Mouse (Mus musculus) megakaryocyte, embryonic 14.5 days (primary cell): ENCODE measurements around the gene Lrpprc. TPM values are rescaled to one million over a fixed set of nuclear protein-coding genes. Genes with fewer than 3 reads are reported as not detected.
"Not testable (repeated sequence)": the region's sequence is repeated elsewhere in the genome, so short reads cannot be mapped to it uniquely, and the experiment has no call there.

Source experiments
- H3K27me3 ChIP-seq: replicated peaks from 2 replicates; pipeline ENCODE3; 2012; ENCODE audit warnings: inconsistent platforms
- H3K36me3 ChIP-seq: replicated peaks from 2 replicates; pipeline ENCODE3; 2012; ENCODE audit warnings: low read length, inconsistent platforms, mixed read lengths
- H3K4me1 ChIP-seq: 2 replicates; pipeline ENCODE4 v1.6.1; 2012; ENCODE audit warnings: inconsistent platforms
- H3K4me3 ChIP-seq: replicated peaks from 2 replicates; pipeline ENCODE3; 2012; ENCODE audit warnings: moderate library complexity, mild to moderate bottlenecking, inconsistent platforms
- H3K9me3 ChIP-seq: 2 replicates; pipeline ENCODE4 v1.6.1; 2012; ENCODE audit warnings: inconsistent platforms
- FLI1 ChIP-seq: IDR thresholded peaks from 2 replicates; pipeline ENCODE4 v1.6.1; 2012; ENCODE audit warnings: low read length, inconsistent platforms, mixed read lengths
- GATA1 ChIP-seq: IDR thresholded peaks from 3 replicates; pipeline ENCODE4 v1.6.1; 2012; ENCODE audit warnings: mixed read lengths, low read length, inconsistent platforms, borderline replicate concordance
- polyA plus RNA-seq: library from polyadenylated mRNA; stranded (reverse); fragments of >175 nt; gene quantifications from 2 replicates; pipeline ENCODE4 v1.2.3, GENCODE M21; 2012; ENCODE audit warnings: low replicate concordance; ENCODE audit not compliant: insufficient read depth

Gene Lrpprc
- 2.0 and 2.3 TPM in 2 replicates for polyA plus RNA-seq

DNA sequence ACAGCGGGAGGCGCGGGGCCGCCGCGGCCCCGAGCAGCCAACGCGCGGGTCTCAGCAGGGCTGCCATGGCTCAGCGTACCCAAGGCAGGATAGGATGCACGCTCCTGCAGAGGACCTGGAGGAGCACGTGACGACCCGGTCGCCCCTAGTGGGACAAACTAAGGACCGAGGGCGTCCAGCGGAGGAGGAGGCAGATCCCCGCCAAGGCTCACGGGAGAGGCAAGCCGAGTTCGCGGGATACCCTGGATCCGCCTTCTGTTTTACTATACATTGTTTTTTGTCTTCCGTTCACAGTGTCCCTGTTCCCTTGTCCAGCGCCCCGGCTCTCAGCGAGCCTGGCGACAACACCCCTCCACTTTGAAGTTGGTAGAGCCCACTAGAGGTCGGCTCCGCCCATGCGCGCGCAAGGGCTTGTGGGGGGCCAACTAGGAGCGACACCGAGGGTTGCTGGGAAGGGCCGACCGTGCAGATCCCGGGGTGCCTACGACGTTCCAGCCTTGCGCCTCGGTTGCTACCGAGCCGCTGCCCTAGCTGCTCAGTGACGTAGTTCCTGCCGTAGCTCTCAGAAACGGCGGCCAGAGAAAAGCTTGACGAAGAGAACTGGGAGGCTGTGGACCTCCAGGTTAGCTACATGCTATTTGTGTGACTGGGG is at the start of gene Lrpprc:
Gene Lrpprc (minus strand): TSS at position 343 of the 652 bp plus-strand sequence.
- Histone ChIP-seq H3K4me1 (peaks cover 49% of the 10 kb centered on the region), H3K27me3 (no peaks in the 10 kb centered on the region), H3K9me3 (no peaks in the 10 kb centered on the region), H3K4me3 (peak within 1 kb of the TSS; percentile 99), H3K36me3 (peaks cover 45% of the 10 kb centered on the region)
- TF ChIP-seq FLI1 (no peak), GATA1 (no peak)

GRCm38 (mm10) chr17:84837780-84838179 is 47.2 kb upstream of the Lrpprc start:
- peaks cover 38% of the 10 kb centered on the region for H3K27me3 ChIP-seq
- no peaks in the 10 kb centered on the region for H3K9me3 ChIP-seq
- peaks cover 5% of the 10 kb centered on the region for H3K4me1 ChIP-seq
- H3K36me3 ChIP-seq = no peaks in the 10 kb centered on the region
- no peak overlapping the region for H3K4me3 ChIP-seq
- TF ChIP-seq GATA1 (no peak), FLI1 (no peak)

DNA sequence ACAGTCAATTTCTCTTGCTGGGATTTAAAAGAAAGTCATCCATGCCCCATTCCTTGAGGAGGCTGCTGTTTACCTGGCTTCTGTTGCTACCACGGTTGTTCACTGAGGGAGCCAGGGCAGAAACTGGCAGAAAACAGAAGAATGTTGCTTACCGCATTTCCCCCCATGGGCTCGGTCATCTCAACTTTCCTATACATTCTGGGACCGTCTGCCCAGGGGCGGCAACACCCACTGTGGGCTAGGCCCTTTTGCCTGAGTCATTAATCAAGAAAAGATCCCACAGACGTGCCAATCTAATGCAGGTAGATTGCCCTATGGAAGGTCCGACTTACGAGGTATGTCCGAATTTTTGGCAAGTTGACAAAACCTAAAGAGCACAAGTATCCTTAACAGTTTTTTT is 44.7 kb upstream of the Lrpprc start:
- peaks cover 5% of the 10 kb centered on the region for H3K4me1 ChIP-seq
- H3K9me3 ChIP-seq = no peaks in the 10 kb centered on the region
- TF ChIP-seq FLI1 (no peak), GATA1 (no peak)
- no peaks in the 10 kb centered on the region for H3K36me3 ChIP-seq
- H3K27me3 ChIP-seq = peaks cover 41% of the 10 kb centered on the region
- no peak overlapping the region for H3K4me3 ChIP-seq

DNA sequence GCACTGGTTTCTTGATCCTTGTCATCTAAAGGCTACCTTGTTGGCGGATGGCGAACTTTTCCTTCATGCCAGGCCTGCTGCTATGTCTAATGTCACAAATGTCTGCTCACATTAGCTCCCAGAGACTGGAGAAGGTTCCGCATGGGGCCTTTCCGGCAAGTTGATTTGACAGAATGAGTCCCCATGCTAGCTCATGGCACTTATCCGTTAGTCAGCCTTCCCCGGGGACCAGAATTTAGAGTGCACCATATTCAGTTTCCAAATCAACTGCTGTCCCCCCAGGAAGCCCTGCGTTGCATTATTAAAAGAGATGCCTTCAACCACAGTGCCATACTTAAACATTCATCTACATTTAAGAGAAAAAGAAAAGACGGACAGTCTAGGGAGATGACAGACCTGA is 41.8 kb upstream of the Lrpprc start:
- no peak overlapping the region for H3K4me3 ChIP-seq
- no peaks in the 10 kb centered on the region for H3K4me1 ChIP-seq
- H3K27me3 ChIP-seq = peaks cover 32% of the 10 kb centered on the region
- no peaks in the 10 kb centered on the region for H3K9me3 ChIP-seq
- TF ChIP-seq FLI1 (no peak), GATA1 (no peak)
- no peaks in the 10 kb centered on the region for H3K36me3 ChIP-seq

- H3K9me3 ChIP-seq = no peaks in the 10 kb centered on the region
- no peaks in the 10 kb centered on the region for H3K4me1 ChIP-seq
- H3K36me3 ChIP-seq = no peaks in the 10 kb centered on the region
- TF ChIP-seq GATA1 (no peak), FLI1 (no peak)
- no peak overlapping the region for H3K4me3 ChIP-seq
- H3K27me3 ChIP-seq = peaks cover 15% of the 10 kb centered on the region
Measured at GRCm38 (mm10) chr17:84828301-84828700, 37.7 kb upstream of the Lrpprc start.

- Histone ChIP-seq H3K4me1 (no peaks in the 10 kb centered on the region), H3K36me3 (no peaks in the 10 kb centered on the region), H3K9me3 (no peaks in the 10 kb centered on the region), H3K27me3 (peaks cover 6% of the 10 kb centered on the region), H3K4me3 (no peak overlapping the region)
- TF ChIP-seq FLI1 (no peak), GATA1 (no peak)
Measured at GRCm38 (mm10) chr17:84820603-84821002, 30.0 kb upstream of the Lrpprc start.

DNA sequence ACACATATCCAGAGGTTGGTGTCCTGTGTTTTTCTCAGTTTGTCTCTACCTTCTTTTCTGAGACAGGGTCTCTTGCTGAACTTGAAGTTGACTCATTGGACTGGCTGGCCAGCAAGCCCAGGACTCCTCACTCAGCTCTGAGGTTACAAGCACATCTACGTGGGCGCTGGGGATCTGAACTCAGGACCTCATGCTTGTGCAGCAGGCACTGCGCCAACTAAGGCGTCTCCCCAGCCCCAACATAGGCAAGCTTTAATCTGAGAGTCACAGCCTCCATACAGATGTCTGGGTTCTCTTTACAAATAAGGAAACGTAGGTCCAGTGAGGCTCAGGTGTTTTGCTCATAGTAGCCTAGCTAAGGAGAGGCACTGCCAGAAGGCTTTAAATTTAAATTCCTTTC is 27.8 kb upstream of the Lrpprc start:
- Histone ChIP-seq H3K4me1 (no peaks in the 10 kb centered on the region), H3K36me3 (no peaks in the 10 kb centered on the region), H3K4me3 (no peak overlapping the region), H3K27me3 (peaks cover 8% of the 10 kb centered on the region), H3K9me3 (no peaks in the 10 kb centered on the region)
- no peak for TF ChIP-seq FLI1
- no peak for TF ChIP-seq GATA1

GRCm38 (mm10) chr17:84816014-84816461 is 25.4 kb upstream of the Lrpprc start:
- TF ChIP-seq FLI1 (no peak), GATA1 (no peak)
- no peaks in the 10 kb centered on the region for H3K4me1 ChIP-seq
- no peaks in the 10 kb centered on the region for H3K36me3 ChIP-seq
- H3K9me3 ChIP-seq = no peaks in the 10 kb centered on the region
- peaks cover 9% of the 10 kb centered on the region for H3K27me3 ChIP-seq
- no peak overlapping the region for H3K4me3 ChIP-seq

GRCm38 (mm10) chr17:84814905-84815304 is 24.3 kb upstream of the Lrpprc start:
- Histone ChIP-seq H3K4me3 (no peak overlapping the region), H3K4me1 (no peaks in the 10 kb centered on the region), H3K27me3 (peaks cover 9% of the 10 kb centered on the region), H3K9me3 (no peaks in the 10 kb centered on the region), H3K36me3 (no peaks in the 10 kb centered on the region)
- TF ChIP-seq FLI1 (no peak), GATA1 (no peak)

- H3K9me3 ChIP-seq, H3K36me3 ChIP-seq, H3K4me3 ChIP-seq, H3K4me1 ChIP-seq: not testable (repeated sequence)
- peaks cover 13% of the 10 kb centered on the region for H3K27me3 ChIP-seq
Measured at GRCm38 (mm10) chr17:84814192-84814591, 23.6 kb upstream of the Lrpprc start.
